Comparison of ENCODE assay signal across 8 mouse cellular contexts in genomic region chr11:98936170-98936569, GRCm38 (mm10). TPM values are rescaled to one million over a fixed set of nuclear protein-coding genes. Genes with fewer than 3 reads are reported as not detected.
A peak's percentile ranks its signal among the peaks of the same experiment; 100 is the strongest.
DNase-seq lines count a peak whose midpoint lies in the region; ATAC-seq lines count a peak whose summit lies in the region.

No protein-coding gene starts in this region.

- peak; percentile 28; the same call in 1 of the 2 replicates for ATAC-seq in heart, embryonic 11.5 days (replicated peaks; ENCODE audit: insufficient number of reproducible peaks, low FRiP score, low TSS enrichment)
- ATAC-seq in kidney, embryonic 15.5 days (replicated peaks; ENCODE audit: low FRiP score): 0 out of 2 replicates have a peak, but pooled peaks have one; percentile 13

- peak overlapping the region; percentile 75 for H3K4me2 ChIP-seq in heart, embryonic 11.5 days
- H3K4me2 ChIP-seq in kidney, embryonic 15.5 days: peak overlapping the region; percentile 86

- H3K27ac ChIP-seq in embryonic facial prominence, embryonic 10.5 days (replicated peaks): peak overlapping the region; percentile 94
- H3K27ac ChIP-seq in heart, embryonic 11.5 days (ENCODE audit: low read depth, low read length): peak overlapping the region; percentile 93
- H3K27ac ChIP-seq in kidney, embryonic 15.5 days: peak overlapping the region; percentile 96

- peaks cover 99% of the 10 kb centered on the region for H3K4me1 ChIP-seq in embryonic facial prominence, embryonic 10.5 days
- H3K4me1 ChIP-seq in heart, embryonic 11.5 days (ENCODE audit: control insufficient read depth, insufficient read depth, low read length): peaks cover 73% of the 10 kb centered on the region
- H3K4me1 ChIP-seq in kidney, embryonic 15.5 days: peaks cover 91% of the 10 kb centered on the region

- 1% methylated on average over 29 of the region's 29 CpGs for WGBS in embryonic facial prominence, embryonic 10.5 days
- WGBS in heart, embryonic 11.5 days (ENCODE audit: insufficient replicate concordance): under 1% methylated on average over 29 of the region's 29 CpGs
- 1% methylated on average over 29 of the region's 29 CpGs for WGBS in kidney, embryonic 15.5 days

- no peaks in the 10 kb centered on the region for H3K9me3 ChIP-seq in embryonic facial prominence, embryonic 10.5 days
- no peaks in the 10 kb centered on the region for H3K9me3 ChIP-seq in heart, embryonic 11.5 days (replicated peaks; ENCODE audit: control insufficient read depth, low read length)
- H3K9me3 ChIP-seq in kidney, embryonic 15.5 days (replicated peaks): no peaks in the 10 kb centered on the region

- H3K4me3 ChIP-seq in embryonic facial prominence, embryonic 10.5 days: peak overlapping the region; percentile 88
- H3K4me3 ChIP-seq in heart, embryonic 11.5 days (ENCODE audit: low read depth, low read length): peak overlapping the region; percentile 63
- peak overlapping the region; percentile 75 for H3K4me3 ChIP-seq in kidney, embryonic 15.5 days (replicated peaks)

- peak; percentile 43 for DNase-seq in cerebellum, adult 11-12 months
- no peak for DNase-seq in cerebellum, adult 8-10 months
- peak; percentile 93 for DNase-seq in embryonic facial prominence, embryonic 10.5 days (ENCODE audit: low spot score)
- peak; percentile 94 for DNase-seq in lung, postnatal 10 days
- peak; percentile 71 to 85 for DNase-seq in urinary bladder, postnatal 4 days (ENCODE audit: low spot score in 2 of 2)
- no peak for DNase-seq in layer of hippocampus, postnatal 25 days (ENCODE audit: extremely low spot score in 1 of 2, low spot score in 1 of 2)

- H3K36me3 ChIP-seq in embryonic facial prominence, embryonic 10.5 days (replicated peaks): peaks cover 15% of the 10 kb centered on the region
- H3K36me3 ChIP-seq in heart, embryonic 11.5 days (ENCODE audit: control insufficient read depth, insufficient read depth, low read length): no peaks in the 10 kb centered on the region
- H3K36me3 ChIP-seq in kidney, embryonic 15.5 days: no peaks in the 10 kb centered on the region

- H3K27me3 ChIP-seq in embryonic facial prominence, embryonic 10.5 days (replicated peaks; ENCODE audit: low read depth, poor library complexity, severe bottlenecking): peaks cover 8% of the 10 kb centered on the region; the same call in 1 of the 2 replicates
- H3K27me3 ChIP-seq in heart, embryonic 11.5 days (ENCODE audit: control insufficient read depth, insufficient read depth, low read length): no peaks in the 10 kb centered on the region
- H3K27me3 ChIP-seq in kidney, embryonic 15.5 days: no peaks in the 10 kb centered on the region

- H3K9ac ChIP-seq in heart, embryonic 11.5 days (ENCODE audit: low read depth, low read length): peak overlapping the region; percentile 77
- peak overlapping the region; percentile 50 for H3K9ac ChIP-seq in kidney, embryonic 15.5 days

RNA-seq across cellular contexts. Expression of gene Rara, which starts 8.6 kb away (rescaled TPM):
- polyA plus RNA-seq in embryonic facial prominence, embryonic 10.5 days (2016; fragmentation: Nextera tagmentation; extraction: Ambion mirVana): 34.0 and 35.6 TPM in 2 replicates
- 34.9 and 36.6 TPM in 2 replicates for polyA plus RNA-seq in heart, embryonic 11.5 days (2014; fragmentation: Nextera tagmentation; extraction: Ambion mirVana)
- polyA plus RNA-seq in kidney, embryonic 15.5 days (2015; fragmentation: Nextera tagmentation; extraction: Ambion mirVana): 29.3 and 32.1 TPM in 2 replicates
- total RNA-seq in layer of hippocampus, postnatal 25 days (2021): 10 to 100 TPM; 17.0 to 17.7 TPM

RNA-seq across cellular contexts. Expression of gene Cdc6, which starts 28.6 kb away (rescaled TPM):
- 65.1 and 69.1 TPM in 2 replicates for polyA plus RNA-seq in embryonic facial prominence, embryonic 10.5 days (2016; fragmentation: Nextera tagmentation; extraction: Ambion mirVana)
- 33.6 and 34.0 TPM in 2 replicates for polyA plus RNA-seq in heart, embryonic 11.5 days (2014; fragmentation: Nextera tagmentation; extraction: Ambion mirVana)
- polyA plus RNA-seq in kidney, embryonic 15.5 days (2015; fragmentation: Nextera tagmentation; extraction: Ambion mirVana): 36.3 and 39.1 TPM in 2 replicates
- under 1 TPM; 0.54 to 0.94 TPM for total RNA-seq in layer of hippocampus, postnatal 25 days (2021)

RNA-seq across cellular contexts. Expression of gene Gjd3, which starts 46.6 kb away (rescaled TPM):
- 0.25 TPM in 1 of 2 replicates, not detected in the other for polyA plus RNA-seq in embryonic facial prominence, embryonic 10.5 days (2016; fragmentation: Nextera tagmentation; extraction: Ambion mirVana)
- 1.3 and 1.5 TPM in 2 replicates for polyA plus RNA-seq in heart, embryonic 11.5 days (2014; fragmentation: Nextera tagmentation; extraction: Ambion mirVana)
- polyA plus RNA-seq in kidney, embryonic 15.5 days (2015; fragmentation: Nextera tagmentation; extraction: Ambion mirVana): 0.48 and 0.51 TPM in 2 replicates
- 1 to 10 TPM; 1.5 to 2.3 TPM for total RNA-seq in layer of hippocampus, postnatal 25 days (2021)

Comparison
In these comparisons a context has a peak if more than half of its experiments do, and no peak if none do; other contexts are left out.
1. DNase-seq: peak in cerebellum, adult 11-12 months (single experiment), embryonic facial prominence, embryonic 10.5 days (single experiment), lung, postnatal 10 days (single experiment) and urinary bladder, postnatal 4 days (2 of 2); none in cerebellum, adult 8-10 months (single experiment) and layer of hippocampus, postnatal 25 days (0 of 2).
2. Peak in every context shown above with its lines, with median percentiles within 50 percentile points of each other: H3K27ac ChIP-seq and H3K4me3 ChIP-seq.